Mouse (Mus musculus) hindbrain, embryonic 11.5 days (tissue): ENCODE measurements at regions not wholly inside any gene's neighbourhood (a gene's known extent, or its start where the extent isn't known, plus 50 kb on each side); places are given as distances from the start of the nearest gene placed in this dataset.

Experiments used
- ATAC-seq: fragments of 200-750 bp; cut with Nextera tagmentation; 2 replicates; pipeline ENCODE4 v1.8.0; 2017; ENCODE audit warnings: mild to moderate bottlenecking, moderate TSS enrichment, moderate library complexity; ENCODE audit not compliant: low FRiP score
- DNase-seq: peaks from one replicate; pipeline ENCODE4 v3.0.0-alpha.2; 2015; ENCODE audit warnings: low spot score
- H3K27ac ChIP-seq: fragments of 300-500 bp; sonication (generic); 2 replicates; pipeline ENCODE4 v1.5.1; 2014; ENCODE audit warnings: mild to moderate bottlenecking, low read depth, low read length
- H3K27me3 ChIP-seq: fragments of 300-500 bp; sonication (generic); 2 replicates; pipeline ENCODE4 v1.6.1; 2014; ENCODE audit warnings: mild to moderate bottlenecking, low read length, moderate library complexity, mixed read lengths; ENCODE audit not compliant: control insufficient read depth, insufficient read depth
- H3K36me3 ChIP-seq: fragments of 300-500 bp; sonication (generic); 2 replicates; pipeline ENCODE4 v1.6.1; 2014; ENCODE audit warnings: mild to moderate bottlenecking, low read length, moderate library complexity, mixed read lengths; ENCODE audit not compliant: control insufficient read depth, insufficient read depth
- H3K4me1 ChIP-seq: fragments of 300-500 bp; sonication (generic); replicated peaks from 2 replicates; pipeline ENCODE4 v1.6.1; 2014; ENCODE audit warnings: low read length, mixed read lengths; ENCODE audit not compliant: control insufficient read depth, insufficient read depth
- H3K4me2 ChIP-seq: fragments of 300-500 bp; sonication (generic); replicated peaks from 2 replicates; pipeline ENCODE4 v1.6.1; 2014; ENCODE audit warnings: mild to moderate bottlenecking, low read depth, low read length
- H3K4me3 ChIP-seq: fragments of 300-500 bp; sonication (generic); 2 replicates; pipeline ENCODE4 v1.5.1; 2014; ENCODE audit warnings: low read depth, low read length
- H3K9ac ChIP-seq: fragments of 300-500 bp; sonication (generic); 2 replicates; pipeline ENCODE4 v1.6.1; 2014; ENCODE audit warnings: low read depth, low read length
- H3K9me3 ChIP-seq: fragments of 300-500 bp; sonication (generic); 2 replicates; pipeline ENCODE4 v1.6.1; 2016; ENCODE audit warnings: low read length; ENCODE audit not compliant: control insufficient read depth
- WGBS: fragments of 180-500 bp; shearing (Covaris S2); extraction: QIAGEN DNeasy Blood & Tissue Kit; methylation state at CpG from one replicate; pipeline ENCODE4 v1.1.7; 2014; 5-methylcytosine and 5-hydroxymethylcytosine counted together

- DNase-seq: peak; percentile 68
- H3K4me2 ChIP-seq: no peak overlapping the region
- H3K4me3 ChIP-seq: no peak overlapping the region
- WGBS: 37% methylated on average over 5 of the region's 5 CpGs
- no peak overlapping the region for H3K9ac ChIP-seq
- no peaks in the 10 kb centered on the region for H3K9me3 ChIP-seq
- no peaks in the 10 kb centered on the region for H3K36me3 ChIP-seq
- no peak for ATAC-seq
- no peaks in the 10 kb centered on the region for H3K27me3 ChIP-seq
- no peaks in the 10 kb centered on the region for H3K4me1 ChIP-seq
- no peak overlapping the region for H3K27ac ChIP-seq
Observed at GRCm38 (mm10) chr9:78769168-78769567, 153.8 kb downstream of the Cd109 start.

GRCm38 (mm10) chr9:78773936-78774335 lies 158.6 kb downstream of the Cd109 start:
- H3K27me3 ChIP-seq: no peaks in the 10 kb centered on the region
- ATAC-seq: no peak
- H3K4me2 ChIP-seq: no peak overlapping the region
- no peaks in the 10 kb centered on the region for H3K36me3 ChIP-seq
- WGBS: 57% methylated on average over 3 of the region's 3 CpGs
- H3K4me1 ChIP-seq: no peaks in the 10 kb centered on the region
- H3K9ac ChIP-seq: no peak overlapping the region
- no peaks in the 10 kb centered on the region for H3K9me3 ChIP-seq
- H3K4me3 ChIP-seq: no peak overlapping the region
- no peak for DNase-seq
- H3K27ac ChIP-seq: no peak overlapping the region

- peak; percentile 71 for DNase-seq
- Histone ChIP-seq H3K4me3 (no peak overlapping the region), H3K9ac (no peak overlapping the region), H3K9me3 (no peaks in the 10 kb centered on the region), H3K36me3 (no peaks in the 10 kb centered on the region), H3K27ac (no peak overlapping the region), H3K4me1 (no peaks in the 10 kb centered on the region), H3K4me2 (no peak overlapping the region), H3K27me3 (no peaks in the 10 kb centered on the region)
- 14% methylated on average over 5 of the region's 5 CpGs for WGBS
- ATAC-seq: no peak
Observed at GRCm38 (mm10) chr9:78775462-78775861, 160.1 kb downstream of the Cd109 start.

DNA sequence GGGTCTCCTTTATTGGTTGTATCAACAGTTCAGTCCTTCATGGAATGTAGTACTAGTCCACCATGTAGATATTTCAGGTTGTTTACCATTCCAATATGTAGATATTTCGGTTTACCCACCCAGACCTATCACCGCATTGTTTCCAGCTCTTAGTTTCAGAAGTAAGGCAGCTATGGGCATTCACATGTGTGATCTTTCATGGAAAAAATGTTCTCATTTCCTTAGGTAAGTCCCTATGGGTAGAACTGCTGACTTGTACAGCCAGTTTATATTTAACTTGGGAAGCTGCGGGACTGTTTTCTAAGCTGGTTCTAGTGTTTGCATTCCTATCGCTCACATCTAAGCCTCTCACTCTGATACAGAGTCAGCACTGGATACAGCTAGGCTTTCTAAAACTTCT lies 165.2 kb downstream of the Cd109 start:
- Histone ChIP-seq H3K9me3 (no peaks in the 10 kb centered on the region), H3K36me3 (no peaks in the 10 kb centered on the region), H3K4me2 (no peak overlapping the region), H3K27me3 (no peaks in the 10 kb centered on the region), H3K4me3 (no peak overlapping the region), H3K9ac (no peak overlapping the region), H3K27ac (no peak overlapping the region), H3K4me1 (no peaks in the 10 kb centered on the region)
- DNase-seq (no peak), ATAC-seq (no peak)
- 87% methylated on average over 4 of the region's 4 CpGs for WGBS

- no peak overlapping the region for H3K9ac ChIP-seq
- 92% methylated on average over 4 of the region's 4 CpGs for WGBS
- H3K4me1 ChIP-seq: no peaks in the 10 kb centered on the region
- ATAC-seq (no peak), DNase-seq (no peak)
- no peaks in the 10 kb centered on the region for H3K36me3 ChIP-seq
- no peak overlapping the region for H3K4me3 ChIP-seq
- no peaks in the 10 kb centered on the region for H3K9me3 ChIP-seq
- no peaks in the 10 kb centered on the region for H3K27me3 ChIP-seq
- no peak overlapping the region for H3K4me2 ChIP-seq
- H3K27ac ChIP-seq: no peak overlapping the region
Observed at GRCm38 (mm10) chr9:78782297-78782696, 167.0 kb downstream of the Cd109 start.

GRCm38 (mm10) chr9:78782860-78783259 lies 167.5 kb downstream of the Cd109 start:
- 82% methylated on average over 8 of the region's 8 CpGs for WGBS
- no peak overlapping the region for H3K9ac ChIP-seq
- DNase-seq (no peak), ATAC-seq (no peak)
- no peak overlapping the region for H3K4me3 ChIP-seq
- no peak overlapping the region for H3K27ac ChIP-seq
- no peaks in the 10 kb centered on the region for H3K27me3 ChIP-seq
- H3K36me3 ChIP-seq: no peaks in the 10 kb centered on the region
- H3K9me3 ChIP-seq: no peaks in the 10 kb centered on the region
- H3K4me2 ChIP-seq: no peak overlapping the region
- no peaks in the 10 kb centered on the region for H3K4me1 ChIP-seq

GRCm38 (mm10) chr9:78787866-78788265 lies 172.5 kb downstream of the Cd109 start:
- peak; percentile 76 for DNase-seq
- Histone ChIP-seq H3K4me1 (no peaks in the 10 kb centered on the region), H3K36me3 (no peaks in the 10 kb centered on the region), H3K4me2 (no peak overlapping the region), H3K9me3 (no peaks in the 10 kb centered on the region), H3K9ac (no peak overlapping the region), H3K27me3 (no peaks in the 10 kb centered on the region), H3K4me3 (no peak overlapping the region), H3K27ac (no peak overlapping the region)
- WGBS: 9% methylated on average over 1 of the region's 1 CpGs
- peak; percentile 83 for ATAC-seq

DNA sequence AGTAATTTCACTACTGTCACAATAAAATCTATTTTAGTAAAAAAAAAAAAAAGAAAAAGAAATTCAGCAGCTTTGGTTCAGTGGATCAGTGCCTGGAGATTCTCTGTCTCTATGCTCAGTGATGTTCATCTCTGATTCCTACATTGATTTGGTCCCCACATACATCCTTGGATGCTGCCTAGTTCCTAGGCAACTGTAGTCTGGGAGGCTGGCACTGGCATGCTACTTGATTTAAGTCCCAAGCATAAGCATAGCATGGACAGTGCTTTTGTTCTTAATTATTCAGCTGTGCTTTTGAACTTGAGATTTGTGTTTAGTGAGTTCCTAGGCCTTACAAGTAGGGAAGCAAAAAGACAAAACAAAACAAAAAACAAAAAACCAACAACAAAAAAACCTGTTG lies 174.4 kb downstream of the Cd109 start:
- no peak overlapping the region for H3K4me3 ChIP-seq

GRCm38 (mm10) chr9:78790155-78790554 lies 174.8 kb downstream of the Cd109 start:
- DNase-seq (no peak), ATAC-seq (no peak)
- Histone ChIP-seq H3K9ac (no peak overlapping the region), H3K4me2 (no peak overlapping the region), H3K4me1 (no peaks in the 10 kb centered on the region), H3K4me3 (no peak overlapping the region), H3K27me3 (no peaks in the 10 kb centered on the region), H3K36me3 (no peaks in the 10 kb centered on the region), H3K9me3 (no peaks in the 10 kb centered on the region), H3K27ac (no peak overlapping the region)
- 84% methylated on average over 2 of the region's 2 CpGs for WGBS

More for the DNA sequence above, 174.4 kb downstream of the Cd109 start:
- no peak overlapping the region for H3K27ac ChIP-seq
- H3K4me2 ChIP-seq: no peak overlapping the region
- no peaks in the 10 kb centered on the region for H3K9me3 ChIP-seq
- H3K9ac ChIP-seq: no peak overlapping the region
- no peaks in the 10 kb centered on the region for H3K4me1 ChIP-seq
- H3K27me3 ChIP-seq: no peaks in the 10 kb centered on the region
- peak; percentile 16 for DNase-seq
- no peaks in the 10 kb centered on the region for H3K36me3 ChIP-seq
- ATAC-seq: peak; percentile 75
